Mouse (Mus musculus): ENCODE measurements around the gene Gm12355. TPM values are rescaled to one million over a fixed set of nuclear protein-coding genes. Genes with fewer than 3 reads are reported as not detected.
"Not testable (repeated sequence)": the region's sequence is repeated elsewhere in the genome, so short reads cannot be mapped to it uniquely, and the experiment has no call there.

Gm12355 gene
- polyA plus RNA-seq, 1 experiment from 2014 or later: 0.18 TPM

- WGBS: 87% methylated on average over 6 of the region's 6 CpGs
- H3K9me3 ChIP-seq (replicated peaks; ENCODE audit: control insufficient read depth, low read length, poor library complexity, severe bottlenecking); ATAC-seq: not testable (repeated sequence)
These were observed 1.5 kb downstream of the Gm12355 start for GRCm38 (mm10) chr11:98623981-98624380.

GRCm38 (mm10) chr11:98620791-98621190 lies 4.7 kb downstream of the Gm12355 start:
- Histone ChIP-seq H3K27ac (ENCODE audit: low read length) (no peak overlapping the region), H3K9ac (ENCODE audit: low read depth, low read length) (no peak overlapping the region), H3K27me3 (ENCODE audit: control insufficient read depth, insufficient read depth, low read depth, low read length) (no peaks in the 10 kb centered on the region), H3K4me2 (ENCODE audit: low read length) (no peak overlapping the region), H3K4me3 (ENCODE audit: low read depth, low read length) (no peak overlapping the region), H3K4me1 (ENCODE audit: control insufficient read depth, insufficient read depth, low read length) (no peaks in the 10 kb centered on the region), H3K36me3 (ENCODE audit: control insufficient read depth, insufficient read depth, low read length) (no peaks in the 10 kb centered on the region), H3K9me3 (replicated peaks; ENCODE audit: control insufficient read depth, low read length, poor library complexity, severe bottlenecking) (no peaks in the 10 kb centered on the region)
- no peak for ATAC-seq
- WGBS: 94% methylated on average over 13 of the region's 13 CpGs

More at GRCm38 (mm10) chr11:98623981-98624380, 1.5 kb downstream of the Gm12355 start:
- H3K4me2 ChIP-seq (ENCODE audit: low read length); H3K9ac ChIP-seq (ENCODE audit: low read depth, low read length); H3K27ac ChIP-seq (ENCODE audit: low read length); H3K4me1 ChIP-seq (ENCODE audit: control insufficient read depth, insufficient read depth, low read length); H3K27me3 ChIP-seq (ENCODE audit: control insufficient read depth, insufficient read depth, low read depth, low read length); H3K36me3 ChIP-seq (ENCODE audit: control insufficient read depth, insufficient read depth, low read length); H3K4me3 ChIP-seq (ENCODE audit: low read depth, low read length): not testable (repeated sequence)

DNA sequence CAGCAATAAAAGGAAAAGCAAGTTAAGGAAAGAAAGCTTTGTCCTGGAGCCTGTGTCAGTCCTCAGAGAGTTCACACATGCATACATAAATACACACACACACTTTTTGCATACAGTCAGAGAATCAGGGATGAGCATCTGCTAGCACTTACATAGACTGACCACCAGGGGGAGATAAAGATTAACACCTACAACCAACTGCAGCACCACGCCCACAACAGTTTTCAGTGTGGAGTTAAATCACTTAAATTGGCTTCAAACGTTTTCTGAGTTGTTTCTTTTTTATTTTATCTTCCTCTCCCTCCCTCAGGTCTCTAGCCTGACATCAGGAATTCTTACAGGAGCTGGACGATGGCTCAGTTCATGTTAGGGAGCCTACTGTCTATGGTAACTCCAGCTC lies 18.7 kb downstream of the Gm12355 start:
- no peak for ATAC-seq
- H3K4me2 ChIP-seq (ENCODE audit: low read length): no peak overlapping the region
- peaks cover 2% of the 10 kb centered on the region; the same call in 1 of the 2 replicates for H3K4me1 ChIP-seq (ENCODE audit: control insufficient read depth, insufficient read depth, low read length)
- H3K4me3 ChIP-seq (ENCODE audit: low read depth, low read length): no peak overlapping the region
- 15% methylated on average over 3 of the region's 3 CpGs for WGBS
- H3K36me3 ChIP-seq (ENCODE audit: control insufficient read depth, insufficient read depth, low read length): no peaks in the 10 kb centered on the region
- H3K27me3 ChIP-seq (ENCODE audit: control insufficient read depth, insufficient read depth, low read depth, low read length): no peaks in the 10 kb centered on the region
- no peak overlapping the region for H3K9ac ChIP-seq (ENCODE audit: low read depth, low read length)
- H3K9me3 ChIP-seq (replicated peaks; ENCODE audit: control insufficient read depth, low read length, poor library complexity, severe bottlenecking): no peaks in the 10 kb centered on the region
- H3K27ac ChIP-seq (ENCODE audit: low read length): no peak overlapping the region

GRCm38 (mm10) chr11:98604911-98605310 lies 20.6 kb downstream of the Gm12355 start:
- H3K4me2 ChIP-seq (ENCODE audit: low read length); H3K9me3 ChIP-seq (replicated peaks; ENCODE audit: control insufficient read depth, low read length, poor library complexity, severe bottlenecking); H3K4me1 ChIP-seq (ENCODE audit: control insufficient read depth, insufficient read depth, low read length); ATAC-seq; H3K4me3 ChIP-seq (ENCODE audit: low read depth, low read length); H3K9ac ChIP-seq (ENCODE audit: low read depth, low read length); H3K27me3 ChIP-seq (ENCODE audit: control insufficient read depth, insufficient read depth, low read depth, low read length); H3K27ac ChIP-seq (ENCODE audit: low read length); H3K36me3 ChIP-seq (ENCODE audit: control insufficient read depth, insufficient read depth, low read length): not testable (repeated sequence)
- WGBS: 70% methylated on average over 6 of the region's 6 CpGs

- WGBS: 89% methylated on average over 2 of the region's 2 CpGs
- peaks cover 7% of the 10 kb centered on the region; the same call in 1 of the 2 replicates for H3K27me3 ChIP-seq (ENCODE audit: control insufficient read depth, insufficient read depth, low read depth, low read length)
- H3K36me3 ChIP-seq (ENCODE audit: control insufficient read depth, insufficient read depth, low read length): no peaks in the 10 kb centered on the region
- no peak overlapping the region for H3K9ac ChIP-seq (ENCODE audit: low read depth, low read length)
- no peak overlapping the region for H3K4me2 ChIP-seq (ENCODE audit: low read length)
- peaks cover 2% of the 10 kb centered on the region; the same call in 1 of the 2 replicates for H3K4me1 ChIP-seq (ENCODE audit: control insufficient read depth, insufficient read depth, low read length)
- no peak for ATAC-seq
- no peak overlapping the region for H3K4me3 ChIP-seq (ENCODE audit: low read depth, low read length)
- H3K27ac ChIP-seq (ENCODE audit: low read length): no peak overlapping the region
- H3K9me3 ChIP-seq (replicated peaks; ENCODE audit: control insufficient read depth, low read length, poor library complexity, severe bottlenecking): no peaks in the 10 kb centered on the region
These were observed 21.5 kb downstream of the Gm12355 start for GRCm38 (mm10) chr11:98603953-98604352.

GRCm38 (mm10) chr11:98602090-98602690 lies 23.3 kb downstream of the Gm12355 start:
- Histone ChIP-seq H3K9me3 (replicated peaks; ENCODE audit: control insufficient read depth, low read length, poor library complexity, severe bottlenecking) (no peaks in the 10 kb centered on the region), H3K4me1 (ENCODE audit: control insufficient read depth, insufficient read depth, low read length) (peaks cover 2% of the 10 kb centered on the region; the same call in 1 of the 2 replicates), H3K9ac (ENCODE audit: low read depth, low read length) (0 out of 2 replicates have a peak overlapping the region, but pooled peaks have one; percentile 43), H3K4me3 (ENCODE audit: low read depth, low read length) (peak overlapping the region; percentile 32), H3K27me3 (ENCODE audit: control insufficient read depth, insufficient read depth, low read depth, low read length) (peaks cover 8% of the 10 kb centered on the region; the same call in 1 of the 2 replicates), H3K36me3 (ENCODE audit: control insufficient read depth, insufficient read depth, low read length) (no peaks in the 10 kb centered on the region), H3K4me2 (ENCODE audit: low read length) (peak overlapping the region; percentile 58), H3K27ac (ENCODE audit: low read length) (no peak overlapping the region)
- 1% methylated on average over 20 of the region's 20 CpGs for WGBS
- ATAC-seq: no peak

GRCm38 (mm10) chr11:98599291-98599690 lies 26.2 kb downstream of the Gm12355 start:
- Histone ChIP-seq H3K27ac (ENCODE audit: low read length) (no peak overlapping the region), H3K36me3 (ENCODE audit: control insufficient read depth, insufficient read depth, low read length) (no peaks in the 10 kb centered on the region), H3K9ac (ENCODE audit: low read depth, low read length) (no peak overlapping the region), H3K4me1 (ENCODE audit: control insufficient read depth, insufficient read depth, low read length) (peaks cover 2% of the 10 kb centered on the region; the same call in 1 of the 2 replicates), H3K27me3 (ENCODE audit: control insufficient read depth, insufficient read depth, low read depth, low read length) (peaks cover 8% of the 10 kb centered on the region; the same call in 1 of the 2 replicates), H3K4me3 (ENCODE audit: low read depth, low read length) (no peak overlapping the region), H3K4me2 (ENCODE audit: low read length) (no peak overlapping the region), H3K9me3 (replicated peaks; ENCODE audit: control insufficient read depth, low read length, poor library complexity, severe bottlenecking) (no peaks in the 10 kb centered on the region)
- no peak for ATAC-seq
- WGBS: 26% methylated on average over 18 of the region's 18 CpGs

DNA sequence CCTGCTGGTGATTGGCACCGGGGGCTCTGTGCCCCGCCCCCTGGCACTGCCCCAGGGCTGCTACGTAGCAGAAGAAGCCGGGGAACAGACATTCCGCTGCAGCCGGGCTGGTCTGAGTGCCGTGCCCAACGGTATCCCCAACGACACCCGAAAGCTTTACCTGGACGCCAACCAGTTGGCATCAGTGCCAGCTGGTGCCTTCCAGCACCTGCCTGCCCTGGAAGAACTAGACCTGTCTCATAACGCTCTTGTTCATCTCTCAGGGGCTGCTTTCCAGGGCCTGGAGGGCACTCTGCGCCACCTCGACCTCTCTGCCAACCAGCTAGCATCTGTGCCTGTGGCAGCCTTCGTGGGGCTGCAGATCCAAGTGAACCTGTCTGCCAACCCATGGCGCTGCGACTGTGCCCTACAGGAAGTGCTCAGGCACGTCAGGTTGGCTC lies 26.6 kb downstream of the Gm12355 start:
- Histone ChIP-seq H3K9ac (ENCODE audit: low read depth, low read length) (no peak overlapping the region), H3K4me1 (ENCODE audit: control insufficient read depth, insufficient read depth, low read length) (peaks cover 2% of the 10 kb centered on the region; the same call in 1 of the 2 replicates), H3K4me2 (ENCODE audit: low read length) (no peak overlapping the region), H3K27ac (ENCODE audit: low read length) (no peak overlapping the region), H3K9me3 (replicated peaks; ENCODE audit: control insufficient read depth, low read length, poor library complexity, severe bottlenecking) (no peaks in the 10 kb centered on the region), H3K27me3 (ENCODE audit: control insufficient read depth, insufficient read depth, low read depth, low read length) (peaks cover 8% of the 10 kb centered on the region; the same call in 1 of the 2 replicates), H3K36me3 (ENCODE audit: control insufficient read depth, insufficient read depth, low read length) (no peaks in the 10 kb centered on the region), H3K4me3 (ENCODE audit: low read depth, low read length) (no peak overlapping the region)
- no peak for ATAC-seq
- 65% methylated on average over 18 of the region's 18 CpGs for WGBS

- no peak for ATAC-seq
- H3K27ac ChIP-seq (ENCODE audit: low read length): no peak within 1 kb of the TSS
- H3K9ac ChIP-seq (ENCODE audit: low read depth, low read length): no peak within 1 kb of the TSS
- WGBS: 94% methylated on average over 8 of the region's 8 CpGs
- no peak within 1 kb of the TSS for H3K4me2 ChIP-seq (ENCODE audit: low read length)
- H3K4me1 ChIP-seq (ENCODE audit: control insufficient read depth, insufficient read depth, low read length): peaks cover 2% of the 10 kb centered on the region; the same call in 1 of the 2 replicates
- H3K36me3 ChIP-seq (ENCODE audit: control insufficient read depth, insufficient read depth, low read length): no peaks in the 10 kb centered on the region
- H3K4me3 ChIP-seq (ENCODE audit: low read depth, low read length): no peak within 1 kb of the TSS
- H3K9me3 ChIP-seq (replicated peaks; ENCODE audit: control insufficient read depth, low read length, poor library complexity, severe bottlenecking): no peaks in the 10 kb centered on the region
- peaks cover 8% of the 10 kb centered on the region; the same call in 1 of the 2 replicates for H3K27me3 ChIP-seq (ENCODE audit: control insufficient read depth, insufficient read depth, low read depth, low read length)
These were observed 27.5 kb downstream of the Gm12355 start, which contains the start of gene Lrrc3c for GRCm38 (mm10) chr11:98597991-98598390. TSS of gene Lrrc3c (plus strand) at chr11:98598291.

Data from midbrain, embryonic 16.5 days (tissue).